Mouse (Mus musculus) liver, embryonic 16.5 days (tissue): ENCODE measurements around the gene Ntn5. TPM values are rescaled to one million over a fixed set of nuclear protein-coding genes. Genes with fewer than 3 reads are reported as not detected.
A peak's percentile ranks its signal among the peaks of the same experiment; 100 is the strongest.

ENCODE experiments used
- ATAC-seq: fragments of 200-750 bp; cut with Nextera tagmentation; 2 replicates; pipeline ENCODE4 v1.8.0; 2017; ENCODE audit warnings: low read depth, mild to moderate bottlenecking, moderate number of reproducible peaks, moderate library complexity
- H3K27ac ChIP-seq: fragments of 300-500 bp; sonication (generic); 2 replicates; pipeline ENCODE4 v1.5.1; 2014; ENCODE audit warnings: mild to moderate bottlenecking, low read length
- H3K27me3 ChIP-seq: fragments of 300-500 bp; sonication (generic); 2 replicates; pipeline ENCODE4 v1.6.1; 2014; ENCODE audit warnings: low read depth, low read length, mixed read lengths; ENCODE audit not compliant: control insufficient read depth, insufficient read depth
- H3K36me3 ChIP-seq: fragments of 300-500 bp; sonication (generic); 2 replicates; pipeline ENCODE4 v1.6.1; 2014; ENCODE audit warnings: mild to moderate bottlenecking; ENCODE audit not compliant: control insufficient read depth, insufficient read depth
- H3K4me1 ChIP-seq: fragments of 300-500 bp; sonication (generic); 2 replicates; pipeline ENCODE4 v1.6.1; 2014; ENCODE audit warnings: low read depth, low read length, mixed read lengths; ENCODE audit not compliant: control insufficient read depth
- H3K4me2 ChIP-seq: fragments of 300-500 bp; sonication (generic); 2 replicates; pipeline ENCODE4 v1.6.1; 2014; ENCODE audit warnings: low read depth, low read length, mixed read lengths
- H3K4me3 ChIP-seq: fragments of 300-500 bp; sonication (generic); 2 replicates; pipeline ENCODE4 v1.5.1; 2014; ENCODE audit warnings: low read depth, mild to moderate bottlenecking, low read length
- H3K9ac ChIP-seq: fragments of 300-500 bp; sonication (generic); 2 replicates; pipeline ENCODE4 v1.6.1; 2014; ENCODE audit warnings: low read depth, low read length
- H3K9me3 ChIP-seq: fragments of 300-500 bp; sonication (generic); replicated peaks from 2 replicates; pipeline ENCODE4 v1.6.1; 2016; ENCODE audit warnings: low read length; ENCODE audit not compliant: control insufficient read depth
- WGBS: fragments of 180-500 bp; shearing (Covaris S2); extraction: QIAGEN DNeasy Blood & Tissue Kit; methylation state at CpG from one replicate; pipeline ENCODE4 v1.1.7; 2014; ENCODE audit not compliant: insufficient replicate concordance; 5-methylcytosine and 5-hydroxymethylcytosine counted together
- polyA plus RNA-seq: library from polyadenylated mRNA; unstranded; fragments of >200 nt; fragmentation: Nextera tagmentation; extraction: Ambion mirVana; gene quantifications from 2 replicates; pipeline ENCODE4 v1.2.1, GENCODE M21; 2015

The Ntn5 gene
- polyA plus RNA-seq: not detected in 2 replicates

- peaks cover 3% of the 10 kb centered on the region for H3K4me1 ChIP-seq
- no peaks in the 10 kb centered on the region for H3K9me3 ChIP-seq
- H3K4me2 ChIP-seq: no peak within 1 kb of the TSS
- 65% methylated on average over 7 of the region's 7 CpGs for WGBS
- H3K9ac ChIP-seq: no peak within 1 kb of the TSS
- no peaks in the 10 kb centered on the region for H3K27me3 ChIP-seq
- no peaks in the 10 kb centered on the region for H3K36me3 ChIP-seq
- no peak within 1 kb of the TSS for H3K4me3 ChIP-seq
- no peak within 1 kb of the TSS for H3K27ac ChIP-seq
- ATAC-seq: no peak
Measured at GRCm38 (mm10) chr7:45683396-45684050, at the start of gene Ntn5. Gene Ntn5 (plus strand): TSS chr7:45684022.

- H3K9me3 ChIP-seq: no peaks in the 10 kb centered on the region
- H3K27ac ChIP-seq: 0 out of 2 replicates have a peak overlapping the region, but pooled peaks have one; percentile 21
- WGBS: 40% methylated on average over 11 of the region's 11 CpGs
- no peak overlapping the region for H3K4me3 ChIP-seq
- no peak overlapping the region for H3K4me2 ChIP-seq
- H3K9ac ChIP-seq: no peak overlapping the region
- ATAC-seq: peak; percentile 22; the same call in 1 of the 2 replicates
- H3K36me3 ChIP-seq: no peaks in the 10 kb centered on the region
- no peaks in the 10 kb centered on the region; the same call in 1 of the 2 replicates for H3K4me1 ChIP-seq
- peaks cover 2% of the 10 kb centered on the region for H3K27me3 ChIP-seq
Measured at GRCm38 (mm10) chr7:45634946-45635681, 48.7 kb upstream of the Ntn5 start.

- Histone ChIP-seq H3K4me1 (no peaks in the 10 kb centered on the region; the same call in 1 of the 2 replicates), H3K9me3 (no peaks in the 10 kb centered on the region), H3K27me3 (no peaks in the 10 kb centered on the region; the same call in 1 of the 2 replicates), H3K27ac (peak overlapping the region; percentile 25; the same call in 1 of the 2 replicates), H3K9ac (no peak overlapping the region), H3K36me3 (no peaks in the 10 kb centered on the region), H3K4me3 (no peak overlapping the region), H3K4me2 (no peak overlapping the region)
- 46% methylated on average over 15 of the region's 15 CpGs for WGBS
- no peak for ATAC-seq
Measured at GRCm38 (mm10) chr7:45635711-45636688, 47.8 kb upstream of the Ntn5 start.

- no peaks in the 10 kb centered on the region; the same call in 1 of the 2 replicates for H3K4me1 ChIP-seq
- H3K27me3 ChIP-seq: no peaks in the 10 kb centered on the region
- no peaks in the 10 kb centered on the region for H3K9me3 ChIP-seq
- H3K4me2 ChIP-seq: no peak overlapping the region
- 66% methylated on average over 6 of the region's 6 CpGs for WGBS
- ATAC-seq: no peak
- H3K27ac ChIP-seq: no peak overlapping the region
- no peak overlapping the region for H3K9ac ChIP-seq
- no peak overlapping the region for H3K4me3 ChIP-seq
- H3K36me3 ChIP-seq: no peaks in the 10 kb centered on the region
Measured at GRCm38 (mm10) chr7:45637710-45638109, 46.1 kb upstream of the Ntn5 start.

GRCm38 (mm10) chr7:45638623-45639401 is 45.0 kb upstream of the Ntn5 start:
- H3K4me2 ChIP-seq: peak overlapping the region; percentile 6; the same call in 1 of the 2 replicates
- H3K9ac ChIP-seq: no peak overlapping the region
- no peak overlapping the region for H3K27ac ChIP-seq
- H3K9me3 ChIP-seq: no peaks in the 10 kb centered on the region
- peak; percentile 75 for ATAC-seq
- H3K36me3 ChIP-seq: no peaks in the 10 kb centered on the region
- H3K4me1 ChIP-seq: peaks cover 6% of the 10 kb centered on the region; the same call in 1 of the 2 replicates
- no peaks in the 10 kb centered on the region for H3K27me3 ChIP-seq
- H3K4me3 ChIP-seq: no peak overlapping the region
- 63% methylated on average over 29 of the region's 29 CpGs for WGBS

- H3K4me1 ChIP-seq: peaks cover 7% of the 10 kb centered on the region; the same call in 1 of the 2 replicates
- no peak within 1 kb of the TSS for H3K9ac ChIP-seq
- no peak within 1 kb of the TSS for H3K27ac ChIP-seq
- no peak for ATAC-seq
- no peak within 1 kb of the TSS for H3K4me2 ChIP-seq
- WGBS: 55% methylated on average over 19 of the region's 19 CpGs
- H3K9me3 ChIP-seq: no peaks in the 10 kb centered on the region
- no peaks in the 10 kb centered on the region for H3K36me3 ChIP-seq
- no peak within 1 kb of the TSS for H3K4me3 ChIP-seq
- peaks cover 6% of the 10 kb centered on the region; the same call in 1 of the 2 replicates for H3K27me3 ChIP-seq
Measured at GRCm38 (mm10) chr7:45639561-45640027, 44.2 kb upstream of the Ntn5 start, which contains the start of gene Mamstr. Gene Mamstr (plus strand): TSS chr7:45639977.

- ATAC-seq: no peak
- Histone ChIP-seq H3K4me3 (no peak overlapping the region), H3K27ac (no peak overlapping the region), H3K4me2 (no peak overlapping the region), H3K36me3 (no peaks in the 10 kb centered on the region), H3K27me3 (peaks cover 6% of the 10 kb centered on the region; the same call in 1 of the 2 replicates), H3K9me3 (no peaks in the 10 kb centered on the region), H3K4me1 (peaks cover 7% of the 10 kb centered on the region; the same call in 1 of the 2 replicates), H3K9ac (no peak overlapping the region)
- 68% methylated on average over 19 of the region's 19 CpGs for WGBS
Measured at GRCm38 (mm10) chr7:45640191-45640957, 43.4 kb upstream of the Ntn5 start.
